ENCODE assay signal across 28 mouse cellular contexts in genomic region chr8:71560071-71560470, GRCm38 (mm10). TPM values are rescaled to one million over a fixed set of nuclear protein-coding genes. Genes with fewer than 3 reads are reported as not detected.
DNase-seq lines count a peak whose midpoint lies in the region; ATAC-seq and TF ChIP-seq lines count a peak whose summit lies in the region.
"Had no signal": no experiment of that assay in that cellular context is flagged by ENCODE, and none has a peak within 500 bp of the region (broad histone marks: within the 10 kb centered on the region; RNA-seq: fewer than 3 reads in every experiment).

No protein-coding gene starts in this region.

- peaks cover 16% of the 10 kb centered on the region for H3K4me1 ChIP-seq in liver, postnatal 0 days (ENCODE audit: insufficient read depth)
- H3K4me1 ChIP-seq in liver, embryonic 12.5 days, result peaks cover 61% of the 10 kb centered on the region
- peaks cover 9 to 15% of the 10 kb centered on the region in 2 experiments; a peak in 3 of 4 replicates for H3K4me1 ChIP-seq in liver, embryonic 14.5 days (replicated peaks; ENCODE audit: control insufficient read depth in 2 of 2, insufficient read depth in 2 of 2, low read length in 1 of 2)
- peaks cover 14% of the 10 kb centered on the region for H3K4me1 ChIP-seq in midbrain, embryonic 13.5 days (replicated peaks)

- H3K9ac ChIP-seq in liver, postnatal 0 days (replicated peaks), result no peak overlapping the region
- H3K9ac ChIP-seq in liver, embryonic 12.5 days, result peak overlapping the region; percentile 64; the same call in 1 of the 2 replicates
- no peak overlapping the region for H3K9ac ChIP-seq in liver, embryonic 14.5 days (replicated peaks)
- no peak overlapping the region for H3K9ac ChIP-seq in midbrain, embryonic 13.5 days (replicated peaks)
- H3K9ac ChIP-seq: embryonic facial prominence, embryonic 13.5 days; embryonic facial prominence, embryonic 15.5 days; forebrain, embryonic 12.5 days had no signal

- no peaks in the 10 kb centered on the region for H3K36me3 ChIP-seq in liver, postnatal 0 days (replicated peaks; ENCODE audit: insufficient read depth, low read length)
- H3K36me3 ChIP-seq in liver, embryonic 12.5 days, result no peaks in the 10 kb centered on the region
- no peaks in the 10 kb centered on the region for H3K36me3 ChIP-seq in liver, embryonic 14.5 days (replicated peaks; ENCODE audit: control insufficient read depth, insufficient read depth, low read depth)
- no peaks in the 10 kb centered on the region for H3K36me3 ChIP-seq in midbrain, embryonic 13.5 days
- H3K36me3 ChIP-seq: embryonic facial prominence, embryonic 13.5 days; embryonic facial prominence, embryonic 15.5 days; forebrain, embryonic 10.5 days; forebrain, embryonic 12.5 days; G1E had no signal

- H3K27ac ChIP-seq in liver, postnatal 0 days (ENCODE audit: low read depth), result no peak overlapping the region
- H3K27ac ChIP-seq in liver, embryonic 12.5 days, result peak overlapping the region; percentile 83
- H3K27ac ChIP-seq in liver, embryonic 14.5 days, result no peak overlapping the region
- no peak overlapping the region for H3K27ac ChIP-seq in midbrain, embryonic 13.5 days
- H3K27ac ChIP-seq: embryonic facial prominence, embryonic 13.5 days; embryonic facial prominence, embryonic 15.5 days; forebrain, embryonic 10.5 days; forebrain, embryonic 12.5 days had no signal

- H3K27me3 ChIP-seq in liver, postnatal 0 days (ENCODE audit: insufficient read depth, low read length), result peaks cover 32% of the 10 kb centered on the region
- peaks cover 72% of the 10 kb centered on the region for H3K27me3 ChIP-seq in liver, embryonic 12.5 days (replicated peaks)
- peaks cover 14% of the 10 kb centered on the region for H3K27me3 ChIP-seq in liver, embryonic 14.5 days (ENCODE audit: control insufficient read depth, insufficient read depth, low read length)
- H3K27me3 ChIP-seq in midbrain, embryonic 13.5 days, result peaks cover 88% of the 10 kb centered on the region

- H3K9me3 ChIP-seq in liver, postnatal 0 days (ENCODE audit: low read length), result peaks cover 3% of the 10 kb centered on the region; the same call in 1 of the 2 replicates
- H3K9me3 ChIP-seq in liver, embryonic 12.5 days (replicated peaks), result peaks cover 8% of the 10 kb centered on the region
- H3K9me3 ChIP-seq in liver, embryonic 14.5 days (ENCODE audit: control insufficient read depth, low read length), result no peaks in the 10 kb centered on the region; the same call in 1 of the 2 replicates
- H3K9me3 ChIP-seq in midbrain, embryonic 13.5 days, result peaks cover 4% of the 10 kb centered on the region; the same call in 1 of the 2 replicates

- no peak overlapping the region for H3K4me2 ChIP-seq in liver, postnatal 0 days (ENCODE audit: low read depth, low read length)
- H3K4me2 ChIP-seq in liver, embryonic 12.5 days, result peak overlapping the region; percentile 93
- H3K4me2 ChIP-seq in liver, embryonic 14.5 days (ENCODE audit: low read depth), result peak overlapping the region; percentile 94; the same call in 1 of the 2 replicates
- H3K4me2 ChIP-seq in midbrain, embryonic 13.5 days (replicated peaks), result no peak overlapping the region
- H3K4me2 ChIP-seq: forebrain, embryonic 12.5 days had no signal

- H3K4me3 ChIP-seq in liver, postnatal 0 days (ENCODE audit: low read depth, low read length), result no peak overlapping the region
- H3K4me3 ChIP-seq in liver, embryonic 12.5 days, result peak overlapping the region; percentile 63; the same call in 1 of the 2 replicates
- H3K4me3 ChIP-seq in liver, embryonic 14.5 days (ENCODE audit: insufficient read depth in 1 of 2, low read depth in 2 of 2, low read length in 2 of 2), result no peak overlapping the region
- H3K4me3 ChIP-seq in midbrain, embryonic 13.5 days (replicated peaks), result no peak overlapping the region
- H3K4me3 ChIP-seq: embryonic facial prominence, embryonic 15.5 days; erythroblast, embryonic 14.5 days; forebrain, embryonic 12.5 days had no signal

- TF ChIP-seq EP300 in liver, postnatal 0 days (IDR thresholded peaks at IDR 0.05; ENCODE audit: low read depth), result no peak
- no peak for TF ChIP-seq EP300 in liver, embryonic 14.5 days (IDR thresholded peaks at IDR 0.05; ENCODE audit: low read depth)

- TF ChIP-seq CTCF in liver, postnatal 0 days (IDR thresholded peaks at IDR 0.05; ENCODE audit: low read depth), result no peak
- no peak for TF ChIP-seq CTCF in liver, embryonic 14.5 days (IDR thresholded peaks at IDR 0.05; ENCODE audit: low read depth)

- DNase-seq in liver, result peak; percentile 47
- no peak for DNase-seq in liver, postnatal 0 days
- DNase-seq in liver, embryonic 14.5 days (ENCODE audit: low read depth in 3 of 3, low spot score in 3 of 3), result no peak
- DNase-seq in layer of hippocampus, postnatal 14 days (ENCODE audit: low spot score in 2 of 2), result no peak
- DNase-seq: adrenal gland, postnatal 10 days; adrenal gland, postnatal 25 days; B cell, adult 2 months; cerebellum, adult 11 months; cerebellum, adult 18-20 months; cerebellum, adult 8-10 months; cerebellum, adult 9-11 months; cerebellum, postnatal 14 days; cerebellum, postnatal 36 days; embryo, embryonic 11 days had no signal

- WGBS in liver, postnatal 0 days (ENCODE audit: insufficient replicate concordance), result 62% methylated on average over 3 of the region's 3 CpGs
- WGBS in liver, embryonic 12.5 days (ENCODE audit: insufficient replicate concordance), result 33% methylated on average over 3 of the region's 3 CpGs
- 29% methylated on average over 3 of the region's 3 CpGs for WGBS in liver, embryonic 14.5 days (ENCODE audit: insufficient replicate concordance)
- WGBS in midbrain, embryonic 13.5 days, result 80% methylated on average over 3 of the region's 3 CpGs

- ATAC-seq in liver, postnatal 0 days, result no peak
- ATAC-seq in liver, embryonic 12.5 days, result peak; percentile 61
- peak; percentile 34; the same call in 1 of the 2 replicates for ATAC-seq in liver, embryonic 14.5 days (ENCODE audit: insufficient read depth)
- no peak for ATAC-seq in midbrain, embryonic 13.5 days
- ATAC-seq: CD4-positive, CD25-positive, alpha-beta regulatory T cell, adult 4 months; forebrain, embryonic 14.5 days; forebrain, embryonic 16.5 days had no signal

RNA-seq across cellular contexts. Expression of gene Tmem221, which starts 1.4 kb away (rescaled TPM):
- polyA plus RNA-seq in liver, postnatal 0 days (2015; fragmentation: Nextera tagmentation; extraction: Ambion mirVana), result 0.62 and 0.66 TPM in 2 replicates
- polyA plus RNA-seq in liver, embryonic 12.5 days (2016; fragmentation: Nextera tagmentation; extraction: Ambion mirVana), result 0.61 and 0.75 TPM in 2 replicates
- 0.13 and 0.25 TPM in 2 replicates for polyA plus RNA-seq in liver, embryonic 14.5 days (2012; rRNA removed)
- polyA plus RNA-seq in liver, embryonic 14.5 days (2014; fragmentation: Nextera tagmentation; extraction: Ambion mirVana), result 0.37 and 0.39 TPM in 2 replicates
- under 1 TPM in 1 of 2 experiments, not detected in 1; 0.35 TPM for total RNA-seq in layer of hippocampus, postnatal 14 days (2021)
- not detected in 2 replicates for polyA plus RNA-seq in midbrain, embryonic 13.5 days (2015; fragmentation: Nextera tagmentation; extraction: Ambion mirVana)
- total RNA-seq: common myeloid progenitor, adult 5-6 weeks; G1E had no signal
- polyA plus RNA-seq: erythroblast, embryonic 14.5 days; forebrain, embryonic 14.5 days; G1E had no signal

RNA-seq across cellular contexts. Expression of gene Nxnl1, which starts 6.3 kb away (rescaled TPM):
- 0.08 TPM in 1 of 2 replicates, not detected in the other for polyA plus RNA-seq in liver, postnatal 0 days (2015; fragmentation: Nextera tagmentation; extraction: Ambion mirVana)
- 0.32 and 0.36 TPM in 2 replicates for polyA plus RNA-seq in liver, embryonic 12.5 days (2016; fragmentation: Nextera tagmentation; extraction: Ambion mirVana)
- polyA plus RNA-seq in liver, embryonic 14.5 days (2012; rRNA removed), result not detected in 2 replicates
- 0.06 TPM in 2 replicates for polyA plus RNA-seq in liver, embryonic 14.5 days (2014; fragmentation: Nextera tagmentation; extraction: Ambion mirVana)
- total RNA-seq in layer of hippocampus, postnatal 14 days (2021), result under 1 TPM; 0.12 to 0.21 TPM
- polyA plus RNA-seq in midbrain, embryonic 13.5 days (2015; fragmentation: Nextera tagmentation; extraction: Ambion mirVana), result not detected in 2 replicates
- total RNA-seq: common myeloid progenitor, adult 5-6 weeks; G1E had no signal
- polyA plus RNA-seq: brain, embryonic 14.5 days; CD4-positive, CD25-positive, alpha-beta regulatory T cell, adult 4 months; embryonic facial prominence, embryonic 11.5 days; embryonic facial prominence, embryonic 13.5 days; erythroblast, embryonic 14.5 days; forebrain, embryonic 10.5 days; forebrain, embryonic 12.5 days; forebrain, embryonic 14.5 days; forebrain, embryonic 16.5 days; G1E had no signal

RNA-seq across cellular contexts. Expression of gene Slc27a1, which starts 8.6 kb away (rescaled TPM):
- polyA plus RNA-seq in liver, postnatal 0 days (2015; fragmentation: Nextera tagmentation; extraction: Ambion mirVana), result 6.0 and 6.8 TPM in 2 replicates
- 4.1 and 4.4 TPM in 2 replicates for polyA plus RNA-seq in liver, embryonic 12.5 days (2016; fragmentation: Nextera tagmentation; extraction: Ambion mirVana)
- polyA plus RNA-seq in liver, embryonic 14.5 days (2012; rRNA removed), result 1.9 and 2.4 TPM in 2 replicates
- polyA plus RNA-seq in liver, embryonic 14.5 days (2014; fragmentation: Nextera tagmentation; extraction: Ambion mirVana), result 0.28 and 0.71 TPM in 2 replicates
- 100 to 1,000 TPM in 1 of 2 experiments, 10 to 100 TPM in 1; 90.9 to 101 TPM for total RNA-seq in layer of hippocampus, postnatal 14 days (2021)
- polyA plus RNA-seq in midbrain, embryonic 13.5 days (2015; fragmentation: Nextera tagmentation; extraction: Ambion mirVana), result 53.7 and 58.7 TPM in 2 replicates
- polyA plus RNA-seq: G1E had no signal

RNA-seq across cellular contexts. Expression of gene Mvb12a, which starts 17.3 kb away (rescaled TPM):
- 61.7 and 62.5 TPM in 2 replicates for polyA plus RNA-seq in liver, postnatal 0 days (2015; fragmentation: Nextera tagmentation; extraction: Ambion mirVana)
- 39.2 and 42.7 TPM in 2 replicates for polyA plus RNA-seq in liver, embryonic 12.5 days (2016; fragmentation: Nextera tagmentation; extraction: Ambion mirVana)
- polyA plus RNA-seq in liver, embryonic 14.5 days (2012; rRNA removed), result 21.1 and 25.6 TPM in 2 replicates
- 31.1 and 35.2 TPM in 2 replicates for polyA plus RNA-seq in liver, embryonic 14.5 days (2014; fragmentation: Nextera tagmentation; extraction: Ambion mirVana)
- total RNA-seq in layer of hippocampus, postnatal 14 days (2021), result 10 to 100 TPM; 33.8 to 36.2 TPM
- polyA plus RNA-seq in midbrain, embryonic 13.5 days (2015; fragmentation: Nextera tagmentation; extraction: Ambion mirVana), result 51.7 and 62.3 TPM in 2 replicates

RNA-seq across cellular contexts. Expression of gene Bst2, which starts 22.8 kb away (rescaled TPM):
- 57.0 and 62.1 TPM in 2 replicates for polyA plus RNA-seq in liver, postnatal 0 days (2015; fragmentation: Nextera tagmentation; extraction: Ambion mirVana)
- polyA plus RNA-seq in liver, embryonic 12.5 days (2016; fragmentation: Nextera tagmentation; extraction: Ambion mirVana), result 28.7 and 29.4 TPM in 2 replicates
- polyA plus RNA-seq in liver, embryonic 14.5 days (2012; rRNA removed), result 41.1 and 44.4 TPM in 2 replicates
- 12.2 and 14.2 TPM in 2 replicates for polyA plus RNA-seq in liver, embryonic 14.5 days (2014; fragmentation: Nextera tagmentation; extraction: Ambion mirVana)
- 1 to 10 TPM; 3.4 to 5.5 TPM for total RNA-seq in layer of hippocampus, postnatal 14 days (2021)
- polyA plus RNA-seq in midbrain, embryonic 13.5 days (2015; fragmentation: Nextera tagmentation; extraction: Ambion mirVana), result 9.8 and 10.9 TPM in 2 replicates

Comparison
In these comparisons a context has a peak if more than half of its experiments do, and no peak if none do; other contexts are left out.
1. ATAC-seq: peak in liver, embryonic 12.5 days (single experiment) and liver, embryonic 14.5 days (single experiment); none in liver, postnatal 0 days (single experiment) and midbrain, embryonic 13.5 days (single experiment).
2. H3K4me2 ChIP-seq: peak in liver, embryonic 12.5 days (single experiment) and liver, embryonic 14.5 days (single experiment); none in liver, postnatal 0 days (single experiment) and midbrain, embryonic 13.5 days (single experiment).